Mouse (Mus musculus): ENCODE measurements around the gene Fam13c. TPM values are rescaled to one million over a fixed set of nuclear protein-coding genes. Genes with fewer than 3 reads are reported as not detected.

The Fam13c gene
- polyA plus RNA-seq, 1 experiment from 2014 or later: 0.20 TPM

Other genes starting within 250 kb of the Fam13c start
- gene Mrln, start 235.8 kb upstream of the Fam13c start, polyA plus RNA-seq (2015; fragmentation: Nextera tagmentation; extraction: Ambion mirVana): 1.2 TPM in 1 of 2 replicates, not detected in the other
- gene Slc16a9, start 195.4 kb upstream of the Fam13c start, polyA plus RNA-seq (2015; fragmentation: Nextera tagmentation; extraction: Ambion mirVana): 0.58 and 0.62 TPM in 2 replicates
- gene Phyhipl, start 215.5 kb downstream of the Fam13c start, polyA plus RNA-seq (2015; fragmentation: Nextera tagmentation; extraction: Ambion mirVana): 0.06 and 0.08 TPM in 2 replicates

Data from liver, embryonic 15.5 days (tissue).